Mouse (Mus musculus): ENCODE measurements around the gene Pimreg.

DNA sequence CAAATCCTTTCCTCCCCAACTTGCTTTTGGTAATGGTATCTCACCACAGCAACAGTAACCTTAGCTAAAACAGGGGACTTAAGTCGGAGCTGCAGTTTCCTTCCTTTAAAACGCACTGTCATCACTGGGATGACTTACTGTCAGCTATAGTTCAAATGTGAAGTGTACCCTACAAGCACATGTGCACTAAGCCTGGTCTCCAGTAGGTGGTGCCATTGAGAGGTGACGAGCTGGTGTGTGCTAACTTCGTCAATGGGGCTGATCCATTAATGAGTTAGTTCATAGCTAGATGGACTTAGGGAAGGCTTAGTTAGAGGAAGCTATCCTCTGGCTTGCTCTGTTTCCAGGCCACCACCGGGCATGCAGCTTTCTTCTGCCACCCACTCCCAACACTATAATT is 10.8 kb downstream of the Pimreg start:
- TF ChIP-seq CTCF (IDR thresholded peaks at IDR 0.05; ENCODE audit: low read depth, low read length), result peak; percentile 38
- no peak for TF ChIP-seq POLR2A (IDR thresholded peaks at IDR 0.05; ENCODE audit: borderline replicate concordance, low read depth, low read length)
